Mouse (Mus musculus) cortical plate, adult 2 months (tissue): ENCODE data around the gene Sept1.
A peak's percentile ranks its signal among the peaks of the same experiment; 100 is the strongest.

Experiments
- CTCF ChIP-seq: fragments of 200-500 bp; IDR thresholded peaks from 2 replicates; pipeline ENCODE4 v1.5.1; 2011; ENCODE audit warnings: mild to moderate bottlenecking, control low read depth, low read length; ENCODE audit not compliant: insufficient read depth; ENCODE audit errors: extremely low read depth
- POLR2A ChIP-seq: fragments of 200-500 bp; IDR thresholded peaks from 2 replicates; pipeline ENCODE4 v1.6.1; 2011; ENCODE audit warnings: mild to moderate bottlenecking, low read length, control low read depth; ENCODE audit not compliant: insufficient read depth; ENCODE audit errors: extremely low read depth

DNA sequence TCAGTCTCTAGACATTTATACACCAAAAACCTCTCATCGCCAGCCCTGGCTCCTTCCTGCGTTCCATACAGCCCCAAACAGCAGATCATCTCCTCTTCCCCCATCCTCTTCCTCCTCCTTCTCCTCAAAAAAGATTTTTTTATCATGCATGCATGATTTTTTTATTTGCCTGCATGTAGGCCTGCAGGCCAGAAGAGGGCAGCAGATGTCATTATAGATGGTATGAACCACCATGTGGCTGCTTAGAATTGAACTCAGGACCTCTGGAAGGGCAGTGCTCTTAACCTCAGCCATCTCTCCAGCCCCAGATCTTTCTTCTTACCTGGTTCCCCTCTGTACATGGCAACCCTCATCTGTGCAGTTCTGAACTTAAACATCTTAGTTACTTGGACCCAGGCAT is 19.5 kb upstream of the Sept1 start:
- TF ChIP-seq POLR2A (no peak), CTCF (peak; percentile 41)
